Mouse (Mus musculus) kidney, adult 2 months (tissue): ENCODE measurements around the gene Acbd7. TPM values are rescaled to one million over a fixed set of nuclear protein-coding genes. Genes with fewer than 3 reads are reported as not detected.

Experiments used
- DNase-seq: peaks from one replicate; pipeline ENCODE4 v3.0.0; 2021
- H3K27ac ChIP-seq: fragments of 200-500 bp; 2 replicates; pipeline ENCODE4 v1.5.1; 2012; ENCODE audit warnings: low read depth, low read length, control low read depth, inconsistent platforms; ENCODE audit not compliant: insufficient read depth
- H3K27me3 ChIP-seq: fragments of 200-500 bp; replicated peaks from 2 replicates; pipeline ENCODE4 v1.6.1; 2012; ENCODE audit warnings: mild to moderate bottlenecking, moderate library complexity, low read length, inconsistent platforms; ENCODE audit not compliant: control insufficient read depth, insufficient read depth
- H3K36me3 ChIP-seq: fragments of 200-500 bp; 2 replicates; pipeline ENCODE4 v1.6.1; 2012; ENCODE audit warnings: mild to moderate bottlenecking, moderate library complexity, low read length, inconsistent platforms; ENCODE audit not compliant: control insufficient read depth, insufficient read depth
- H3K4me1 ChIP-seq: fragments of 200-500 bp; 2 replicates; pipeline ENCODE4 v1.6.1; 2011; ENCODE audit warnings: low read length; ENCODE audit not compliant: control insufficient read depth, insufficient read depth
- H3K4me3 ChIP-seq: fragments of 200-500 bp; 2 replicates; pipeline ENCODE4 v1.5.1; 2011; ENCODE audit warnings: mild to moderate bottlenecking, low read depth, low read length, control low read depth; ENCODE audit not compliant: insufficient read depth
- CTCF ChIP-seq: fragments of 200-500 bp; conservative IDR thresholded peaks from 2 replicates; pipeline ENCODE4 v1.5.1; 2011; ENCODE audit warnings: low read depth, mild to moderate bottlenecking, control low read depth, low read length, moderate library complexity, mixed read lengths; ENCODE audit not compliant: insufficient read depth, insufficient read length
- POLR2A ChIP-seq: fragments of 200-500 bp; IDR thresholded peaks from one replicate; pipeline ENCODE4 v1.6.1; 2011; ENCODE audit warnings: low read depth, low read length, control low read depth
- WGBS: fragments of 180-500 bp; shearing (Covaris S2); methylation state at CpG from one replicate; pipeline ENCODE4 v1.1.7; 2018; 5-methylcytosine and 5-hydroxymethylcytosine counted together
- polyA plus RNA-seq: library from polyadenylated mRNA; depleted of rRNA; stranded (reverse); fragments of >200 nt; gene quantifications from 2 replicates; pipeline ENCODE4 v1.2.3, GENCODE M21; 2012; rRNA removed

Gene Acbd7
- polyA plus RNA-seq: not detected in 2 replicates

GRCm38 (mm10) chr2:3335611-3336301 is at the start of gene Acbd7:
Gene Acbd7, plus strand, starts transcription at chr2:3336168.
- Histone ChIP-seq H3K27me3 (no peaks in the 10 kb centered on the region), H3K36me3 (no peaks in the 10 kb centered on the region), H3K4me3 (peak within 1 kb of the TSS; percentile 28), H3K27ac (no peak within 1 kb of the TSS), H3K4me1 (peaks cover 5% of the 10 kb centered on the region; the same call in 1 of the 2 replicates)
- peak; percentile 77 for DNase-seq
- WGBS: 2% methylated on average over 20 of the region's 20 CpGs
- no peak for TF ChIP-seq CTCF
- no peak for TF ChIP-seq POLR2A

- Histone ChIP-seq H3K27me3 (no peaks in the 10 kb centered on the region), H3K27ac (no peak overlapping the region), H3K36me3 (no peaks in the 10 kb centered on the region), H3K4me1 (no peaks in the 10 kb centered on the region), H3K4me3 (no peak overlapping the region)
- WGBS: 37% methylated on average over 2 of the region's 2 CpGs
- no peak for DNase-seq
- no peak for TF ChIP-seq CTCF
- no peak for TF ChIP-seq POLR2A
Observed at GRCm38 (mm10) chr2:3286243-3286642, 49.7 kb upstream of the Acbd7 start.

- H3K4me1 ChIP-seq: no peaks in the 10 kb centered on the region
- H3K27me3 ChIP-seq: no peaks in the 10 kb centered on the region
- 64% methylated on average over 1 of the region's 1 CpGs for WGBS
- H3K27ac ChIP-seq: no peak overlapping the region
- no peak overlapping the region for H3K4me3 ChIP-seq
- TF ChIP-seq CTCF: no peak
- no peak for TF ChIP-seq POLR2A
- H3K36me3 ChIP-seq: no peaks in the 10 kb centered on the region
- DNase-seq: no peak
Observed at GRCm38 (mm10) chr2:3289581-3289980, 46.4 kb upstream of the Acbd7 start.

GRCm38 (mm10) chr2:3292170-3292569 is 43.8 kb upstream of the Acbd7 start:
- 93% methylated on average over 1 of the region's 1 CpGs for WGBS
- H3K27ac ChIP-seq: no peak overlapping the region
- H3K27me3 ChIP-seq: no peaks in the 10 kb centered on the region
- no peak for DNase-seq
- no peak for TF ChIP-seq CTCF
- no peak for TF ChIP-seq POLR2A
- no peak overlapping the region for H3K4me3 ChIP-seq
- H3K4me1 ChIP-seq: no peaks in the 10 kb centered on the region
- no peaks in the 10 kb centered on the region for H3K36me3 ChIP-seq

GRCm38 (mm10) chr2:3295826-3296225 is 40.1 kb upstream of the Acbd7 start:
- Histone ChIP-seq H3K4me3 (no peak overlapping the region), H3K4me1 (no peaks in the 10 kb centered on the region), H3K27me3 (no peaks in the 10 kb centered on the region), H3K27ac (no peak overlapping the region), H3K36me3 (no peaks in the 10 kb centered on the region)
- DNase-seq: no peak
- no peak for TF ChIP-seq POLR2A
- no peak for TF ChIP-seq CTCF
- 95% methylated on average over 7 of the region's 7 CpGs for WGBS

- DNase-seq: peak; percentile 41
- no peak for TF ChIP-seq POLR2A
- TF ChIP-seq CTCF: no peak
- Histone ChIP-seq H3K4me3 (no peak overlapping the region), H3K27me3 (no peaks in the 10 kb centered on the region), H3K27ac (no peak overlapping the region), H3K4me1 (no peaks in the 10 kb centered on the region), H3K36me3 (no peaks in the 10 kb centered on the region)
- WGBS: 32% methylated on average over 3 of the region's 3 CpGs
Observed at GRCm38 (mm10) chr2:3305426-3306025, 30.4 kb upstream of the Acbd7 start.

- Histone ChIP-seq H3K36me3 (peaks cover 2% of the 10 kb centered on the region), H3K4me1 (no peaks in the 10 kb centered on the region), H3K4me3 (no peak overlapping the region), H3K27ac (no peak overlapping the region), H3K27me3 (no peaks in the 10 kb centered on the region)
- TF ChIP-seq POLR2A (no peak), CTCF (no peak)
- 76% methylated on average over 2 of the region's 2 CpGs for WGBS
- no peak for DNase-seq
Observed at GRCm38 (mm10) chr2:3323132-3323531, 12.8 kb upstream of the Acbd7 start.
